Mouse (Mus musculus) A20 (cell line): Measurements from ENCODE around the gene Avpi1.

Experiments used
- DNase-seq: peaks from one replicate; pipeline ENCODE4 v3.0.0-alpha.2; 2011; ENCODE audit warnings: low read depth, low spot score

The Avpi1 gene

DNA sequence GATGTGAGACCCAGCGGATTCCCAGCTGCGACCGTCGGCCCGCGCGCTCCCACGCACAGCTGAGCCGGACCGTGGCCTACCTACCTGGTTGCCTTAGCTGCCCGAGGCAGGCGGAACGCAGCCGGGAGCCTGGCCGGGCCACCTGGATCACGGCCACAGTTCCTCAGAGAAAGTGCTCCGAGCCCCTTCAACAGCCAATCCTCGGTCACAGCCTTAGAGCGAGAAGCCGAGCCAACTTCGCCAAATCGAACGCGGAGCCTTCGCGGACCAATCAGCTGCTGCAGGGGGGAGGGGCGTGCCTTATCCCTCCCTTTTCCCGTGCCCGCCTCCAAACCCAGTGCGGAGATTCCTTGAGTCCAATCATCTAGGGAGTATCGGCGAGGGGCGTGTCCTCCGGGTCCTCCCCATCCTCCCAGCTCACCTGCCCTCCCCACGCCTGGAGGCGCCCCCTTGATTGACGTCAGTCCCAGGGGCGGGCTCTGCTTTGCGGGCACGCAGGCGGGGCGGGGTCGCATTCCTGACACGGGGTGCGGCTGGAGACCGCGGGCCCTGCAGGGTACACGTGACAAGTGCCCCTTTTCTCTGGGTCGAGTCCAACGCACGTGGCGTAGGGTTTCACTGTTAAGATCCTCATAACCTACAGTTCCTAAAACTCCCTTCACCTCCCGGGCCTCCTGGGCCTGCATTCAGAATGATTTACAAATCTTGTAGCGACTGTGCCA, at the start of gene Avpi1:
Avpi1 (minus strand) TSS at position 273 of the 722 bp plus-strand sequence.
- peak; percentile 96 for DNase-seq

GRCm38 (mm10) chr19:42177461-42177860, 48.6 kb upstream of the Avpi1 start:
- no peak for DNase-seq

DNA sequence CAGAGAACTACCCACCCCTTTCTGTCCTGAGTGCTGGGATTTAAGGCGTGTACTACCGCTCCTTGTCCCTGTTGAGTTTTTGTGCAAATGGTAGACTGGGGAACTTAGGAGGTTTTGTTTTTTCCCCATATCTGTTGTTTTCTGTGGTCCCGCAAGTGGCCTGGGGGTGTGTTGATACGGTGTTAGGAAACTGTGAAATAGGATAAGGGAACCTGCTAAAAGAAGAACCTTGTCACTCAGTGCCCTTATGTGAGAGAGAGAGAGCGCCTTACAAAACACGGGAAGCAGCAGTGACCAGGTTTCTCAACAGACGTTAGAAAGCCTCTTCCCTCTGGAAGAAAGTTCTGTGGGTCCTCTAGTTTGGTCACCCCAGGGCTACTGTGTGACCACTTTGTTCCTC, 48.0 kb upstream of the Avpi1 start:
- DNase-seq, result no peak

DNA sequence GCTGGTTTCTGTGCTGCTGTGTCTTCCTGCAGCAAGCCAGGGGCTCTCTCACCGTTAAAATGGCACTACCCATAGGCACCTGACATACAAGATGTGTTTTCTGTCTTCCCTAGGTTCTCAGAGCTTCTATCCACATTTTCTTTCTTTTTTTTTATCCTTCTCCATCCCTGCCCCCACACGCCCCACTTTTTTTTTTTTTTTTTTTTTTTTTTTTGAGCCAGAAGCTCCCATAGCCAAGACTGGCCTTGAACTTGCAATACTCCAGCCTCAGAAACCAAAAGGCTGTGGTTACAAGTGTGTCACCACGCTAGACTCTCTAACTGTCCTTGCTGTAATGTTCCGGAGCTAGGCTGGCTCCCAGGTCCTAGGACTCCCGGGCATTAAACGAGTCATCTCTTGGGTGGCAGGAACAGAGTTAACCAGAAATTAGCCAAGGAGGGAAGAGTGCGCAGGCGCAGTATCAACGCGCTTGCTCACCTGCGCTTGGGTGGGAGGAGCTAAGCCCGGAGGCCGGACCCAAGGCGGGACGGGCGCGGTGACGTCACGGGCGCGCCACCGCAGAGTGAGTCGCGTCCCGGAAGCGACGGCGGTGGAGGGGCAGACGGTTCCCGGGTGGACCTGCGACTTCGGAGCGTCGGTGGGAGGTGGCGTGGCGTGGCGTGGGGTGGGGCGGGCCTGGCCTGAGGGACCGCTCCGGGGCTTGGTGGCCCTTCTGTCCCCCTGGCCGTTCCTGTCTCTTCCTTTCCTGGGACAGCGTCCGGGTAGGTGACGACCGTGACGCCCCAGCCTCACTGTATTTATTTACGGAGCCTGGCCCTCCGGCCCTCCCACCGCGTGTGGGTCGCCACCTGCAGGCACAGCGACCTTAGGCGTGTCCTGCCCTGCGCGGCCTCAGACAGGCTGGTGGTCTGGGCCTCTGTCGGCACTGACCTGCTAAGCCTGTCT, 41.4 kb upstream of the Avpi1 start:
- DNase-seq, result peak; percentile 96

DNA sequence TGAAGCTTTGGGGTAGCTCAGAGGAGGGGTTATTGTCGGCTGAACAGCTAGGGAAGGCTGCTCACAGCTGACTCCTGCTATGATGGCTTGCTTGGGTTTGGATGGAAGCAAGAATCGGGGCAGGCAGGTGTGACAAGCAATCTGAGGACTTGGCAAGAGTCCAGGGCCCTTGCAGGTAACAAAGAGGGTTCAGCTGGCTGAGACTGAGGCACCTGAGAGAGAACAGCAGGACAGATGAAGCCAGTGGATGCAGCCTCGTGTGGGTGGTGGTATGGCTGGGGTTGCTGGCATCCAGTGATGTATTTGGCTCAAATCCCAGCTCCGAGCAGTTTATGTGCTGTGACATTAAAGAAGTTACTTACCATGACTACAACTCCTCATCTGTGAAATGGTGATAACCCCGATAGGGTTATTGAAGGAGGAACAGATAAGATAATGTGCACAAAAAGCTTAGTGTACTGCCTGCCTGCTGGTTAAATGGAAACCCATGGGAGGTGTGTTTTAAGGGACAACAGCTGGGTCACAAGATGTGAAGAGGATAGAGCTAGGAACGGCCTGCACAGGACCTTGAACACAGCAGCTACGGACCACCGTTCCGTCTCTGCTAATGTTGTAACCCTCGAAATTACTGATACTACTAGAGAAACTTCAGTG, 40.6 kb upstream of the Avpi1 start:
- DNase-seq, result no peak

DNA sequence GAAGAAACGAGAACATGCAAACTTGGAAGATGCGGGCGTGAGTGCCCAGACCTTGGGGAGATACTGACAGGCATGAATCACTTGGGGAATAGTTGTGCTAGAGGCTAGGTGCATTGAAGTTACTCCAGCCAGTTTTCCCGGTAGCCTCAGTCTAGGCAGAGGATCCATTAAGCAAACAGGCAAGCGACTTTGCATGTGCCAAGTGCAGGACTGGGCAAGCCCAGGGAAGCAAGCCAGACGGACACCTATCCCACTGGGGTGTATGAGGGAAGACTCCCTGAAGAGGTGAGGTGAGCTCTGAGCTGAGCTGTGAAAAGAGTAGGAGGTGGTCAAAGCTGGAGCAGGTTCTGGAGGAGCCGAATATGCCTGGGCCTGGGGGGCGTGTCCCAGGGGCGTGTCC, 38.6 kb upstream of the Avpi1 start:
- no peak for DNase-seq

DNA sequence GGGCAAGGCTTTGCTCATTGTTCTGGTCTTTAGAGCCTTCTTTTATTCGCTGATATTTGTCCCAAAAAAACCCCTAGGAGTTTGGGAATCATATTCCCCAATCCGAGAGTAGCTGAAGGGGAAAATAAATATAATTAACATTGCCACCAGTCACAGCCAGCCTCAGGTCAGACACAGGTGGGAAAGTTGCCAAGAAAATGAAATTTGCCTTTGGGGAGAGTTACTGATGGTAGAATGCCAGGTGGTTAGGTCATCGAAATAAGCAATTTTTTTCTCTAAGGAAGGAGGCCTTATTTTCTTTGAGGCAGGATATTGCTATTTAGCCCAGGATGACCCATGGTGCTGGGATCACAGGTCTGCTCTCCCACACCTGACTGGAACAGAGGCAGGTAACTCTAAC, 37.9 kb upstream of the Avpi1 start:
- DNase-seq, result no peak

- peak; percentile 80 for DNase-seq
Observed at GRCm38 (mm10) chr19:42166130-42166529, 37.3 kb upstream of the Avpi1 start.

DNA sequence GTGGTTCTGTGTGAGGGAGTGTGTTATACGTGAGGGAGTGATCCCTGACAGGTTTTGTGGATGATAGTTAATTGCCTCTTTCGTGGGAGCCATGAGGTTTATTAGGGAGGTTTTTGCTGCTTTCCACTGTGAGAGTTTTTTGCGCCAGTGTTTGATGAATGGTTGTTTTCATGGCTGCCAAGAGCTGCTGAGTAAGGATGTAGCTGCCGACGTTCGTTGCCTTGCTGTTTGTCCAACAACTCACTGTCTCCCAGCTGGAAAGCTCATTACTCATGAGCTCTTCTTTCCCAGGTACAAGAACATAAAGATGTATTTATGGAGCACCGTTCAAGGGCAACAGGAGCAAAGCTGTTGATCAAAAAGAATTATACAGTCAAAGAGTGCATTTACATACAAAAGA, 35.3 kb upstream of the Avpi1 start:
- DNase-seq, result no peak

- no peak for DNase-seq
Observed at GRCm38 (mm10) chr19:42163764-42164163, 34.9 kb upstream of the Avpi1 start, which contains the start of gene Zfyve27. Gene Zfyve27 (plus strand): TSS chr19:42163951.

- DNase-seq, result no peak
Observed at GRCm38 (mm10) chr19:42158246-42159017, 29.6 kb upstream of the Avpi1 start.

DNA sequence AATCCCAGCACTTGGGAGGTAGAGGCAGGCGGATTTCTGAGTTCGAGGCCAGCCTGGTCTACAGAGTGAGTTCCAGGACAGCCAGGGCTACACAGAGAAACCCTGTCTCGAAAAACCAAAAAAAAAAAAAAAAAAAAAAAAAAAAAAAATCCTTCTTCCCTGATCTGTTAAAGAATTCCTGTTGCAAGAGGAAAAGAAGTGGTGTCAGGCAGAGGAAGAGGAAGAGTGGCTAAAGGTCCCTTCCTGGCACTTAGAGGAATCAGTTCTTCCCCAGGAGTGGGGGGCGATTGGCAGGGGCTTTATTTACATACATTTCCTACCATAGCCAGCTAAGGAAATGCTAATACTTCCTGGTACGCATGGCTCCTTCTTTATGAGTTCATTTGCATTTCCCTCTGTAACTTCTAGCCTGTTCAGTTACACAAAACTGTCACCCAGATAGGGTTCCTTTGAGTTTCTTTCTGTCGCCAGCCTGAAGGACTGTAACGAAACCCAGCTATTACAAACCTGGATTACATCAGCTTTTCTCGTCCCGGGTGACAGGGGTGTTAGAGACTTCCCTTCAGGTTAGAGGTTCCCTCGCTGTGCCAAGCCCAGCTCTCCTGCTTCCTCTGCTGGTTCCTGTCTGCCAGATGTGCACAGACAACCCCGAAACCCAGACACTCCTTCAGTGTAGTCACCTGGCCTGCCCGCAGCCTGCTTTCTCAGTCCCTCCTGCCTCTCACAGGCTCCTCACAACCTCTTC, 28.8 kb upstream of the Avpi1 start:
- DNase-seq, result peak; percentile 22

DNA sequence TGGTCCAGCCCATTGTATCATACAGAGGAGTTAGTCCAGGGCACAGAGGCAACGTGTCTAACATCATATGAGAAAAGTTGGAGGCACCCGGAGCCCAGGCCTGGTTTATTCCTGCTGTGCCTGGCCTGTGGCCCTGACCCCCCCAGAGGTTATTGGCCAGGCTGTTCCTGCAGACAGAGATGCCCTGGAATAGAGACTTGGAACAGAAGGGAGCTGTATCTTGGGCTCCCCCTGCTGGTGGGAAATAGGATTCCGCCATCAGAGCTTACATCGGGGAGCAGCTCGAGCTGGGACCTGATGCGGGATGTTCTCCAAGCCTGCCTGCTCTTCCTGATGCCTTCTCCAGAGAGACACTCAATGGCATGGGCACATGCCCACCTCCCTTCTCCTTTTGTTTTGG, 23.1 kb upstream of the Avpi1 start:
- DNase-seq, result peak; percentile 64

GRCm38 (mm10) chr19:42148569-42148860, 19.7 kb upstream of the Avpi1 start:
- no peak for DNase-seq

DNA sequence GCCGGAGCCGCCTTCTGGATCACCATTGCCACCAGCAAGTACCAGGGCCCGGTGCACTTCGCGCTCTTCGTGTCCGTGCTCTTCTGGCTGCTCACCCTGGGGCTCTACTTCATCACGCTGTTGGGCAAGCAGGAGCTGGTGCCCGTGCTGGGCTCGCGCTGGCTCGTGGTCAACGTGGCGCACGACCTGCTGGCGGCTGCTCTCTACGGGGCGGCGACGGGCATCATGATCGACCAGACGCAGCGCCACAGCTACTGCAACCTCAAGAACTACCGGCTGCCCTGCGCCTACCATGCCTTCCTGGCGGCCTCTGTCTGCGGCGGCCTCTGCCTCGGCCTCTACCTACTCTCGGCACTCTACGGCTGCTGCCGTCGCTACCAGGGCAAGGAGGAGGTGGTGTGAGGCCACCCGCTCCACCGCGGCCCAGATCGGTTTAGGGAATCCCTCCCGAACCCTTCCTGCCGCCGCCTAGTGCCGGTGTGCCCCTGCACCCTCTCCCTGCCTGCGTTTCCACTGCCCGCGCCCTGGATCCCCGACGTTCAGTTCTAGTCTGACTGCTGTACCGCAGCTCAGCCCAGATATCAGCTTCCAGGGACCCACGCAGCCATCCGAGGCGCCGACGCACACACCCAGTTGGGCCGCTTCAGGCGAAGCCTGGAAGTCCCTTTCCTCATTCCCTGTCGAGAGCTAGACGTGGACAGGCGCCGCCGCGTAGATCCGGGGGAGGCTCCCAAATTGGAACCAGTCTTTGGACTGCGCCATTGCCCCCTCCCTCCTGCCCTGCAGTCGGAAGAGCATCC, 19.1 kb upstream of the Avpi1 start:
- DNase-seq, result no peak

- no peak for DNase-seq
Observed at GRCm38 (mm10) chr19:42147170-42147768, 18.4 kb upstream of the Avpi1 start, which contains the start of gene Marveld1. Gene Marveld1 (plus strand): TSS chr19:42147400.

DNA sequence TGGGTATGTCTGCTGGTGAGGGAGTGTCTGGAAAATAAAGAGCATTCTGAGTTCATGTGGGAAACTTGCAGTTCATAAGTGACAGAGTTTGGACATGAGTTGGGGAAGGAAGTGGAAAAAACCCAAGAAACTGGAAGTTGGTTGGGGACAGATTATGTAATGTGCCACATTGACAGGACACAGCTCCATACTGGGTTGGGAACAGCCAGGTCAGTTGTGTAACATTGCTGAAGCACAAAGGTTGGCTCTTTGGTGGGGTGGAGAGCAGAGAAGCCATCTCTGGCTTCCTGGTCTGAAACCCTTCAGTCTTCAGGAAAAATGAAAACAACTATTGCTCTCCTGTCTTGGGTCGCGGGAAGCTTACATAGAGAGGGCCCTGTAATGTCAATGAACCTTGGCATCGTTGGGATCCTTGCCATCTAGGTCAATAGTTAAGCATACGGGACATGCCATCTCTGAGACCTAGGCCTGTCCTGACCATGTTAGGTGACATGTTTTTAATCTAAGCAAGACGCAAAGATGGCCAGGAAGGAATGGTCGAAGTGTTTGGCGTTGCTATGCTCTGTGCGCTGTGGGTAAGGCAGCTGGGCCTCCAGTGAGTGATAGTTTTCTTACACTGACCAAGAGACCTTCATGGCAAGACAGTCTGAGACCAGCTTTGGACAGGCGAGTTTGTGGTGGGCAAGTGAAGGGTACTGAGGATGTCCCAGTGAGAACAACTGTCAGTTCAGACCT, 17.6 kb upstream of the Avpi1 start:
- DNase-seq, result no peak

DNA sequence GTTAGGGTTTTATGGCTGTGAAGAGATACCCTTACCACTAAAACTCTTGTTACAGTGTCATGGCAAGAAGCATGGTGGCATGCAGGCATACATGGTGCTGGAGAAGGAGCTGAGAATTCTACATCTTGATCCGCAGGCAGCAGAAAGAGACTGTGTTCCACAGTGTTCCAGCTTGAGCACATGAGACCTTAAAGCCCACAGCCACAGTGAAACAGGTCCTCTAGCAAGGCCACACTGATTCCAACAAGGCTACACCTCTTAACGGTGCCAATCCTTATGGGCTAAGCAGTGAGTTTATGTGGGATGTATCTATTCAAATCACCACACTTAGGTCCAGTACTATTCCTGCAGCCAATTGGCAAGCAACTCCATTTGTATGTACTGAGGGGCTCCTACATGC, 16.9 kb upstream of the Avpi1 start:
- no peak for DNase-seq

GRCm38 (mm10) chr19:42145210-42145609, 16.4 kb upstream of the Avpi1 start:
- DNase-seq, result no peak
